ENCODE assay signal across 8 mouse cellular contexts in genomic region chr5:35671474-35671891, GRCm38 (mm10). TPM values are rescaled to one million over a fixed set of nuclear protein-coding genes. Genes with fewer than 3 reads are reported as not detected.
DNase-seq lines count a peak whose midpoint lies in the region; ATAC-seq and TF ChIP-seq lines count a peak whose summit lies in the region.

No protein-coding gene starts in this region.

- H3K27ac ChIP-seq in forebrain, embryonic 16.5 days (ENCODE audit: low read length), result no peak overlapping the region
- no peak overlapping the region for H3K27ac ChIP-seq in forebrain, embryonic 14.5 days (ENCODE audit: low read depth, low read length)
- H3K27ac ChIP-seq in heart, embryonic 12.5 days (ENCODE audit: poor library complexity, severe bottlenecking), result peak overlapping the region; percentile 4; the same call in 1 of the 2 replicates
- peak overlapping the region; percentile 83 for H3K27ac ChIP-seq in lung, embryonic 14.5 days (ENCODE audit: low read depth)
- H3K27ac ChIP-seq in stomach, embryonic 15.5 days, result peak overlapping the region; percentile 79; the same call in 1 of the 2 replicates

- no peak for DNase-seq in forebrain, embryonic 14.5 days (ENCODE audit: low spot score)
- DNase-seq in cerebellum, postnatal 14 days, result peak; percentile 79 to 80
- DNase-seq in kidney, postnatal 25 days, result peak; percentile 67 to 82
- peak; percentile 81 for DNase-seq in lung, embryonic 14.5 days
- no peak for DNase-seq in embryo, embryonic 10 days (ENCODE audit: low spot score)

- H3K4me2 ChIP-seq in forebrain, embryonic 16.5 days (ENCODE audit: low read length), result no peak overlapping the region
- no peak overlapping the region for H3K4me2 ChIP-seq in forebrain, embryonic 14.5 days (ENCODE audit: low read length)
- no peak overlapping the region; the same call in 1 of the 2 replicates for H3K4me2 ChIP-seq in heart, embryonic 12.5 days
- no peak overlapping the region for H3K4me2 ChIP-seq in lung, embryonic 14.5 days
- H3K4me2 ChIP-seq in stomach, embryonic 15.5 days, result no peak overlapping the region

- H3K4me3 ChIP-seq in forebrain, embryonic 16.5 days (replicated peaks; ENCODE audit: low read length), result no peak overlapping the region
- no peak overlapping the region for H3K4me3 ChIP-seq in forebrain, embryonic 14.5 days (ENCODE audit: low read depth, low read length)
- H3K4me3 ChIP-seq in heart, embryonic 12.5 days, result no peak overlapping the region
- no peak overlapping the region for H3K4me3 ChIP-seq in lung, embryonic 14.5 days (ENCODE audit: low read depth, low read length)
- no peak overlapping the region for H3K4me3 ChIP-seq in stomach, embryonic 15.5 days (replicated peaks)

- peak; percentile 31; the same call in 1 of the 2 replicates for ATAC-seq in forebrain, embryonic 16.5 days
- ATAC-seq in forebrain, embryonic 14.5 days, result no peak
- no peak for ATAC-seq in heart, embryonic 12.5 days (ENCODE audit: insufficient number of reproducible peaks, low FRiP score)
- ATAC-seq in lung, embryonic 14.5 days (ENCODE audit: insufficient read depth), result peak; percentile 41
- peak; percentile 12; the same call in 1 of the 2 replicates for ATAC-seq in stomach, embryonic 15.5 days (ENCODE audit: insufficient read depth, low FRiP score, low read depth)

- no peaks in the 10 kb centered on the region for H3K9me3 ChIP-seq in forebrain, embryonic 16.5 days (ENCODE audit: control insufficient read depth, low read length)
- no peaks in the 10 kb centered on the region for H3K9me3 ChIP-seq in forebrain, embryonic 14.5 days (replicated peaks; ENCODE audit: control insufficient read depth, low read length)
- no peaks in the 10 kb centered on the region for H3K9me3 ChIP-seq in heart, embryonic 12.5 days (replicated peaks)
- no peaks in the 10 kb centered on the region for H3K9me3 ChIP-seq in lung, embryonic 14.5 days (ENCODE audit: low read depth, low read length)
- H3K9me3 ChIP-seq in stomach, embryonic 15.5 days, result no peaks in the 10 kb centered on the region

- no peaks in the 10 kb centered on the region for H3K27me3 ChIP-seq in forebrain, embryonic 16.5 days (replicated peaks; ENCODE audit: control insufficient read depth, insufficient read depth, low read length)
- H3K27me3 ChIP-seq in forebrain, embryonic 14.5 days (replicated peaks; ENCODE audit: control insufficient read depth, insufficient read depth, low read length), result no peaks in the 10 kb centered on the region
- peaks cover 6% of the 10 kb centered on the region for H3K27me3 ChIP-seq in heart, embryonic 12.5 days (replicated peaks)
- no peaks in the 10 kb centered on the region for H3K27me3 ChIP-seq in lung, embryonic 14.5 days (ENCODE audit: insufficient read depth, low read length)
- no peaks in the 10 kb centered on the region for H3K27me3 ChIP-seq in stomach, embryonic 15.5 days (replicated peaks)

- no peaks in the 10 kb centered on the region for H3K36me3 ChIP-seq in forebrain, embryonic 16.5 days (ENCODE audit: control insufficient read depth, insufficient read depth)
- no peaks in the 10 kb centered on the region for H3K36me3 ChIP-seq in forebrain, embryonic 14.5 days (ENCODE audit: control insufficient read depth, insufficient read depth, low read length)
- H3K36me3 ChIP-seq in heart, embryonic 12.5 days, result no peaks in the 10 kb centered on the region
- no peaks in the 10 kb centered on the region for H3K36me3 ChIP-seq in lung, embryonic 14.5 days (ENCODE audit: insufficient read depth)
- H3K36me3 ChIP-seq in stomach, embryonic 15.5 days, result no peaks in the 10 kb centered on the region

- no peak for TF ChIP-seq CTCF in lung, embryonic 14.5 days (IDR thresholded peaks at IDR 0.05; ENCODE audit: low read depth)

- 60% methylated on average over 9 of the region's 9 CpGs for WGBS in forebrain, embryonic 16.5 days
- WGBS in forebrain, embryonic 14.5 days, result 74% methylated on average over 9 of the region's 9 CpGs
- 37% methylated on average over 9 of the region's 9 CpGs for WGBS in heart, embryonic 12.5 days
- 32% methylated on average over 9 of the region's 9 CpGs for WGBS in lung, embryonic 14.5 days
- 52% methylated on average over 9 of the region's 9 CpGs for WGBS in stomach, embryonic 15.5 days

- H3K9ac ChIP-seq in forebrain, embryonic 16.5 days (replicated peaks; ENCODE audit: low read depth, low read length), result no peak overlapping the region
- no peak overlapping the region for H3K9ac ChIP-seq in forebrain, embryonic 14.5 days (ENCODE audit: low read length)
- H3K9ac ChIP-seq in heart, embryonic 12.5 days, result no peak overlapping the region
- H3K9ac ChIP-seq in lung, embryonic 14.5 days, result no peak overlapping the region
- H3K9ac ChIP-seq in stomach, embryonic 15.5 days, result no peak overlapping the region

- peaks cover 8% of the 10 kb centered on the region for H3K4me1 ChIP-seq in forebrain, embryonic 16.5 days (replicated peaks; ENCODE audit: control insufficient read depth, insufficient read depth, low read length)
- H3K4me1 ChIP-seq in forebrain, embryonic 14.5 days (ENCODE audit: control insufficient read depth, insufficient read depth, low read length), result peaks cover 2% of the 10 kb centered on the region; the same call in 1 of the 2 replicates
- peaks cover 67% of the 10 kb centered on the region for H3K4me1 ChIP-seq in heart, embryonic 12.5 days (replicated peaks)
- peaks cover 48% of the 10 kb centered on the region for H3K4me1 ChIP-seq in lung, embryonic 14.5 days (ENCODE audit: insufficient read depth)
- peaks cover 53% of the 10 kb centered on the region for H3K4me1 ChIP-seq in stomach, embryonic 15.5 days

RNA-seq across cellular contexts. Expression of gene Htra3, which starts 8.1 kb away (rescaled TPM):
- 11.3 and 11.8 TPM in 2 replicates for polyA plus RNA-seq in forebrain, embryonic 16.5 days (2015; fragmentation: Nextera tagmentation; extraction: Ambion mirVana)
- 7.8 and 10.0 TPM in 2 replicates for polyA plus RNA-seq in forebrain, embryonic 14.5 days (2014; fragmentation: Nextera tagmentation; extraction: Ambion mirVana)
- 4.3 and 4.8 TPM in 2 replicates for polyA plus RNA-seq in heart, embryonic 12.5 days (2016; fragmentation: Nextera tagmentation; extraction: Ambion mirVana)
- 19.6 and 21.9 TPM in 2 replicates for polyA plus RNA-seq in lung, embryonic 14.5 days (2014; fragmentation: Nextera tagmentation; extraction: Ambion mirVana)
- 54.7 and 54.9 TPM in 2 replicates for polyA plus RNA-seq in stomach, embryonic 15.5 days (2015; fragmentation: Nextera tagmentation; extraction: Ambion mirVana)

Comparison
In these comparisons a context has a peak if more than half of its experiments do, and no peak if none do; other contexts are left out.
1. ATAC-seq: peak in forebrain, embryonic 16.5 days (single experiment), lung, embryonic 14.5 days (single experiment) and stomach, embryonic 15.5 days (single experiment); none in forebrain, embryonic 14.5 days (single experiment) and heart, embryonic 12.5 days (single experiment).
2. H3K27ac ChIP-seq: peak in heart, embryonic 12.5 days (single experiment), lung, embryonic 14.5 days (single experiment) and stomach, embryonic 15.5 days (single experiment); none in forebrain, embryonic 16.5 days (single experiment) and forebrain, embryonic 14.5 days (single experiment).
3. DNase-seq: peak in cerebellum, postnatal 14 days (2 of 2), kidney, postnatal 25 days (2 of 2) and lung, embryonic 14.5 days (single experiment); none in forebrain, embryonic 14.5 days (single experiment) and embryo, embryonic 10 days (single experiment).